Mouse (Mus musculus) cerebellum, postnatal 36 days (tissue): ENCODE data around the gene Keap1.
"Not testable (repeated sequence)": the region's sequence is repeated elsewhere in the genome, so short reads cannot be mapped to it uniquely, and the experiment has no call there.

ENCODE experiments used
- DNase-seq, 2 experiments: peaks; one replicate each; pipeline ENCODE4 v3.0.0; 2021 to 2022; ENCODE audit warnings: mixed read lengths in 2 of 2

The Keap1 gene

DNA sequence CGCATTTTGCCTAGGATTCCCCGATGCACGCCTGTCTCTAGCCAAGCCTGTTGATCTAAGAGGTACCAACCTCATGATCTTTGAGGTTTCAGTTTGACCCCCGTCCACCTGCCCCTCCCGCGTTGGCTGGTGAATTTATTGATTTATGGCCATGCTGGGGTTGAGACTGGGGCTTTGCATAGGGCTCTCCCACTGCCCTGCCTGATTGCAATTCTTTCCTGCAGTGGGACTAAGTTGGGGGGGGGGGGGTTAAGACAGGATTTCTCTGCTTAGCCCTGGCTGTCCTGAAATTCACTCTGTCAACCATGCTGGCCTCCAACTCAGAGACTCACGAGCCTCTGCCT lies 13.8 kb downstream of the Keap1 start:
- DNase-seq, result no peak

DNA sequence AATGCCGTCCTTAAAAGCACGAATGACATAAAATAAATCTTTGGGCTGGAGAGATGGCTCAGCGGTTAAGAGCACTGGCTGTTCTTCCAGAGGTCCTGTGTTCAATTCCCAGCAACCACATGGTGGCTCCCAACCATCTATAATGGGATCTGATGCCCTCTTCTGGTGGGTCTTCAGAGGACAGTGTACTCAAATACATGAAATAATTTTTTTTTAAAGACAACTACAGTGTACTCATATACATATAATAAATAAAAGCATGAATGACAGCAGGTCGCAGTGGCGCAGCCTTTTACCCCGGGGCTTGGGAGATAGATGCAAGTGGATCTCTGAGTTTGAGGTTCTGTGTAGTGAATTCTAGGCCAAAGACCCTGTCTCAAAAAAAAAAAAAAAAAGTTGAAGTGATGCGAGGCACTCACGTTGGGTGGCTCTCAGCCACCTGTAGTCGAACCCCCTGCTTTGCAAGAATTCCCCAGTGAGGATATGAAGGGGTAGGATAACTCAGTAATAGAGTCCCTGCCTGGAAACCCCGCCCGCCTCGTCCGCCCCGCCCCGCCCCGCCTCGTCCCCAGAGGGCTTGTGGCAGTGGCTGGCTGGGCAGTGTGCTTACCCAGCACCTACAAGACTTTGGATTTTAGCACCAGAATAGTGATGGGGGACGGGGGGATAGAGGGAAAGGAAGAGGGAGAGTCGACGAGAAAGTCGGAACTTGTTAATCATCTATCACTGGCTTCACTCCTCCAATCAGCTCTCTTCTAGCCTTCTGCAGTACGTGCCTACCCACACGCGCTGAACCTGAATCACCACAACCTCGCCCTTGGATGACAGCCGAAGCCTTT lies 14.4 kb downstream of the Keap1 start:
- peak in 1 of 2 experiments; percentile 34 for DNase-seq

DNA sequence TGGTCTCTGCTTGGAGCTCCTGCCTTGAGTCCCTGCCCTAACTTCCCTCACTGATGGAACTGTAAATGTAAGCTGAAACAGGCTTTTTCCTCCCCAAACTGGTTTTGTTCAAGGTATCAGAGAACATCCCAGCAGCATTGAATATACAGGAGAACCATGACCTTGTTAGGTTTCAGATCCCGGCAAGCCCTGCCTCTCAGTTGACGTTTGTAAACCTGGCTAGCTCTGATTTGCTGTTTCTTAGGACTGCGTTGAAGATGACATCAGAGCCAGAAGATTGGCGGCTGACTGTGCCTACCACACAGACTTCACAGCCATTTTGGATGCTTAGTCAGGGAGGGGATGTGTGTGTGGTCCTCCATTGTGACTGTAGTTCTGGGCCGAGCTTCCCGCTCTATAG lies 15.3 kb downstream of the Keap1 start:
- no peak for DNase-seq

DNA sequence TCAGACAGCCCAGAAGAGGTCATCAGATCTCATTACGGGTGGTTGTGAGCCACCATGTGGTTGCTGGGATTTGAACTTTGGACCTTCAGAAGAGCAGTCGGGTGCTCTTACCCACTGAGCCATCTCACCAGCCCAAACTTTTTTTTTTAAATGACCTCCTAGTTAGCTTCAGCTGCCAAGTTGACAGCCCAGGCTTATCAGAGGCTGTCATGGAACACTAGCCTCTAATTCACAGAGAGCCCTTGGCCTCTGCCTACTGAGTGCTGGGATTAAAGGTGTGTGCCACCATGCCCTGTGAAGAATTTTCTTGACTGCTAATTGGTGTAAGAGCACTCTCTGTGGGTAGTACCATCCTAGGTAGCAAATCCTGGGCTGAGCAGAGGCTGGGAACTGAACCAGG lies 15.7 kb downstream of the Keap1 start:
- DNase-seq, result not testable (repeated sequence)

DNA sequence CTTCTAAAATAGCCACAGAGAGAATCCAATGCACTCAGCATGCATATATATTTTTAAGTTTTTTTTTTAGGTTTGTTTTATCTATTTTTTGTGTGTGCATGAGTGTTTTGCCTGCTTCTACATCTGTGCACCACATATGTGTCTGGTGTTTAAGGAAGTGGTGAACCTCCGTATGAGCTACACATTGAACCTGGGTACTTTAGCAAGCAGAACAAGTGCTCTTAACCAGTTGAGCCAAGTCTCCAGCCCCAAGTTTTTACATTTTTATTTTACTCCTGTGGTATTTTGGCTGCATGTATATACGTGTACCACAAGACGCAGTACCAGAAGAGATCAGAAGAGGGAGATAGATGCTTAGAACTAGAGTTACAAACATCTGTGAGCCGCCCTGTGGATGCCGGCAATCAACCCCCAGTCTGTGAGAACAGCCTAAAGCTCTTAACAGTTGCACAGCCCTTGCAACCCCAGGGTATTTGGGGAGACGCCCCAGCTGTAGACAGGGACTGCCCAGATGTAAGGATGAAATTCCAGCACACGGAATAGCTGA lies 17.7 kb downstream of the Keap1 start:
- DNase-seq, result no peak

DNA sequence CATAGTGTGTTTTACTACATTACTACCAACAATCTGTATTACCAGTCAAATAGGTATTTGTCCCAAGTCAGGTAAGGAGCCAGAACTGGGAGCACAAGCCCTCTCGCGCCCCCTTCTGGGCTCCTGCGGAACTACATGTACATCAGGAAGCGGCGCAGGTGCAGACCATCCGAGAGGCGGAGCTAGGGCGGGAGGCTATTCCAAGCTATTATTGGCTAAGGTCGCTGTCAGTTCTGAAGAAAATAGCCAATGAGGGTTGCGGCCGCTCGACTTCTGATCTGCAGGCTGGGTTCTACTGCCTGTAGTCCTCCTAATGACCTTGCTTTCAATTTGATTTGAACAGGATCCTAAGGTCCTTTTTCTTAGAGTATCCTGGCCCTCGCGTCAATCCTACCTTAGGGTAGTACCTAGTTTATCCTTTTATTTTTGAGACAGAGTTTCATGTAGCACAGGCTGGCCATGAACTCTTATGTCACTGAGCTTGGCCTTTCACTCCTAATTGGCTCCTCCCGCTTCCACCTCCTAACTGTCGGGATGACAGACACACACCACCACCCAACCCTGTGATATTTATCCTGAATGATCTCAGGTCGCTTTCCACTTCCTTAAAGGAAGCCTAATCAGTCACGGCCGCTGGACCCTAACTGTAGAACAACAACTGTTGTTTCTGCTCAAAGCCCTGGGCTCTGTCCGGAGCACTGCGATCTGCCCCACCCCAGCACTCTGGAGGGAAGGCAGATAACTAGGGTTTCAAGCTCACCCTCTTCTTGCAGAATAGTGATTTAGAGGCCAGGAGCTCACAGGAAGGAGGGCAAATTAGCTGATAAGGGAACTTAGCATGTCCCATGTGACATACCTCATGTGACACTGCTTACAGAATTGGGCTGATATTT lies 18.4 kb downstream of the Keap1 start:
- DNase-seq, result peak; percentile 98 to 99

DNA sequence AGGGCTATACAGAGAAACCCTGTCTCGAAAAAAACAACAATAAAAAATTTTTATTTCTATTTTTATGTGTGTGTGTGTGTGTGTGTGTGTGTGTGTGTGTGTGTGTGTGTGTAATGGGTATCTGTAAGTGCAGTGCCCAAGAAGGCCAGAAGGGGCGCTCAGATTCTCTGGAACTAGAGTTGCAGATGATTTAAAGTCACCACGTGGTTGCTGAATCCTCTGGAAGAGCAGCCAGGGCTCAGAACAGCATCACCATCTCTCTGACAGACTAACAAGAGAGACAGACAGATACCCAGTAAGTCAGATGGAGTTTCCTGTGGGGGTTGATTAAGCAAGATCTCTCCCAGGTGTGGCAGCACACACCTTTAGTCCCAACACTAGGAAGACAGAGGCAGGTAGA lies 19.3 kb downstream of the Keap1 start:
- DNase-seq, result no peak

DNA sequence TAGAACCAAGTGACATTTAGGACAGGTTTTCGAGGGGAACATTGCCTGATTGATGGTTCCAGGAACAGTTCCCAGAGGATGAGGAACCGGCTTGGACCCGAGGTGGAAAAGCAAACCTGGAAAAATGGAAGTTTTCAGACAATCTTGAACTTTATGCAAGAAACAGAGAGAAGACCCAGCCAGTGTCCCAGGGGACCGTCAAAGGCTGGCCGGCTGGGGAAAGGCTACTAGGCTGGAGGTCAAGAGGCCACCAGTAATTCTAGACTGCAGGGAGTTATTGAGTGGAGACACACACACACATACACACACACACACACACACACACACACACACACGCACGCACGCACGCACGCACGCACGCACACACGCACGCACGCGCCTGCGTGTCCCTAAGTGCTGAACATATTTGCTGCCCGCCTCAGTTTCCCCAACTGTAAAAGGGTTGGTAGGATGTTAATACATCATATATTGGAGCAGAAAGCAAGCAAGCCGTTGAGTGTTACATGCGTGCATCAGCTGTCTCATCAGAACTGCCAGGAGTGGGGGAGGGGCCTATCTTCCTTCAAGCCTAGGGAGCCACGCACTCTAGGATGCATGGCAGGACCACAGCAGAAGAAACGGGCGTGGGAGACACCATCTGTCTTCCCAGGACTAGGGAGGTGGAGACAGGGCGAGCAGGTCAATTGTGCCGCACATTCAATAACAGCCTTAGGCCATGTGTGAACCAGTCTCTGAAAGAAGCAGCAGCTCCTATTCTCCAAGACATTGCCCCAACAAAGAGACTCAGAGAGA lies 22.9 kb downstream of the Keap1 start:
- peak in 1 of 2 experiments; percentile 35 for DNase-seq

DNA sequence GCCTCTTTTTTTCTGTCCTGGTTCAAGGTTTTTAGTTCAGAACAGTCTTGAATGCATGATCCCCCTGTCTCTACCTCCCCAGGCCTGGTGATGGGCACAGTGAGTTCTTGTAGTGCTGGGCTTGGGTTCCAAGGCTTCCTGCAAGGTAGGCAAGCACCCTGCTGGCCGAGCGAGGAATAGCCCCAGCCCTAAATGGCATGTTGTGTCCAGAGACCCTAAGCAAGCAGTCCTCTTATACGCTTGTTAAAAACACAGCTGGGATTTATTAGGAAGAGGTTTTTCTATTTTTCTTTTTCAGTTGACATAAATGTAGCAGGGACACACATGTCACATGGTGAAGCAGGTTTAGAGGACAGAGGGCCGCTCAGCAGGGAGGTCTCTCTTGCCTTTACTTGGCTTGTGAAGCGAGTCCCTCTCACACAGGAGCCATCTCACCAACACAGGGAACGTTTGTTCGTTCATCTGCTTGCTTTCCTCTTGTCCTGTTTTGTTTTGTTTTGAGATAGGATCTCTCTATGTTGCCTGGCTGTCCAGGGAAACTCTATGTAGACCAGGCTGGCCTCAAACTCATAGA lies 25.5 kb downstream of the Keap1 start:
- peak; percentile 45 to 53 for DNase-seq

DNA sequence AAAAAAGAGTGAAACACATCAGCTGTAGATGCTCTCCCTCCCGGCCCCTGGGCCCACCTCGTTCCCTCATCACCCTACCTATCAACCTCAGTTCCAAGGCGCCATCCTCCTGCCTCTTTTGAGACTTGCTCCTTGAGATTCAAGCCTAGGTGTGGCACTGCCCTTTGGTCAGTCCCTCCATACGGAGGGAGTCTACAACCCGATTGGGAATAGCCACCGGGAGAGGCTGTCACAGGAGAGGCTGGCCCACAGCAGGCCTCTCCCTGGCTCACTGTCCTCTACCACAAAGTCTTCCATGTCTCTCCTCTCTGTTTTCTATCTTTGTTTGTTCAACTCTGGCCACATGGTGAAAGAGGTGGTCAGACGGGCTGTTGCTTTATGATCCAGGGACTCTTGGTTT lies 27.5 kb downstream of the Keap1 start:
- DNase-seq, result no peak

DNA sequence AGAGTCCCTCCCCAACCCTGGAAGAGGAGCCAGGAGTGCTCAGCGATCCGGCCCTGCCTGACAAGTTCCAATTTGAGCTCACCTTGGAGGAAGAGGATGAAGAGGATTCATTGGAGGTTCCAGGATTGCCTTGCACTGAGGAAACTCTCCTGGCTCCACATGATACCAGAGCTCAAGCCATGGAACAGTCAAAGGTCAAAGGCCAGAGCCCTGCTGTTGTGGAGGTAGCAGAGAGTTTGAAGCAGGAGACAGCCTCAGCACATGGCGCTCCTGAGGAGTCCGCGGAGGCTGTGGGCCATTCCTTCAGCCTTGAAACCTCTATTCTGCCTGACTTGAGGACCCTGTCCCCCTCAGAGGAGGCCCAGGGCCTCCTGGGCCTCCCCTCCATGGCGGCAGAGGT lies 28.3 kb downstream of the Keap1 start:
- no peak for DNase-seq

DNA sequence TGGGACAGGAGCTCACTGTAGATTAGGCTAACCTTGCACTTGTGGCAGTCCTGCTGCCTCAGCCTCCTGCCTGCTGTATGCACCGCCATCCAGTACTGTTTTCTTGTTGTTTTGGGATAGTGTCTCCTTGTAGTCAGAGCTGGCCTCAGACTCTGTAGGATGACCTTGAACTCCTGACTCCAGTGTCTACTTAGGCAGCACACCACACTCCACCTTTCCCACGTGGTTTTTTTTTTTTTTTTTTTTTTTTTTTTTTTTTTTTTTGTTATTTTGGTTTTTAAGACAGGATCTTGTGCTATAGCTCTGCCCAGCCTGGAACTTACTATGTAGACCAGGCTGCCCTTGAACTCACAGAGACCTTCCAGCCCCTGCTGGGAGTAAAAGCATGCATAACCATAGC lies 30.5 kb downstream of the Keap1 start:
- no peak for DNase-seq

DNA sequence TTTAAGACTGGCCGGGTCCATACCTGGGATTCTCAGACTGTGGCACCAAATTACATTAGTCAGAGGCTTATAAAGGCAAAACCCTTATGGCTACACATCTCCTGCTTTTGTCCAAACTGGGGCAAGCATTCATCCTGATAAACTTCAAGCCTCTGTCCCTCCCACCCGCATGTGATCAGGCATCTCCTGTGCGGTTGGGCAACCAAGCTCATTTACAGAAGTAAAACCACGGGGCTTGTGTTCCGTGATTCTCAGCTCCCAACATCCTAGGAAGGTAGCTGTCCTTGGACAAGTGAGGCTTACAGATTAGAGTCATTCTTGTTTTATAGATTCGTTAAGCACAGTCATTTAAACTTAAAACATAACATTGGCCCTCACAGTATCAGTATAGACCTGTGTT lies 32.3 kb downstream of the Keap1 start:
- no peak for DNase-seq

DNA sequence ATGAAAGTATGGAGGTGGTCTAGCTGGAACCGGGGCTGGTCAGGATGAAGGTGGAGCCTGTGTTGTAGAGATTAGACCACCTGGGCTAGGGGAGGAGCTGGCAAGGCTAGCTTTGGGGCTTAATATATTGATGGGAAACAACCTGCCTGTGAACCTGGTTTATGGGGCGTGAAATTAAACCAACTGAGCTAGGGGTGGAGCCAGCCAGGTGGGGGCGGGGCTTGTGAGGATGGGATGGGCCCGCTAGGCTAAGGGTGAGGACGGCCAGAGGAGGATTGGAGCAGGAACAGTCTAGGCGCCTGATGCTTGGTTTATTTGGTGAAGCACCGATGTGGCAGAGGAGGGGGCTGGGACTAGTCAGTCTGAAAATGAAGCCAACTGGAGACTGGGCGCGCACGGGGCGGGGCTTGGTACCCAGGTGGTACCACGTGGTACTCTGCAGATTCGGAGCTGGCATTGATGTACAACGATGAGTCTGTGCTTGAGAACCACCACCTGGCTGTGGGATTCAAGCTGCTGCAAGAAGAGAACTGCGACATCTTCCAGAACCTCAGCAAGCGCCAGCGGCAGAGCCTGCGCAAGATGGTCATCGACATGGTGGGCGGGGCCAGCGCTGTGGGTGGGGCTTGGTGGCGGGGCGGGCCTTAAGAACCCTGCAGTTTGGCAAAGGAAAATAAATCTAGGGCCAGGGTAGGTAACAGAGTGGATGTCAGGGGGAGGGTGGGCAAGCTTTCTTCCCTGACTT lies 34.5 kb downstream of the Keap1 start:
- no peak for DNase-seq

DNA sequence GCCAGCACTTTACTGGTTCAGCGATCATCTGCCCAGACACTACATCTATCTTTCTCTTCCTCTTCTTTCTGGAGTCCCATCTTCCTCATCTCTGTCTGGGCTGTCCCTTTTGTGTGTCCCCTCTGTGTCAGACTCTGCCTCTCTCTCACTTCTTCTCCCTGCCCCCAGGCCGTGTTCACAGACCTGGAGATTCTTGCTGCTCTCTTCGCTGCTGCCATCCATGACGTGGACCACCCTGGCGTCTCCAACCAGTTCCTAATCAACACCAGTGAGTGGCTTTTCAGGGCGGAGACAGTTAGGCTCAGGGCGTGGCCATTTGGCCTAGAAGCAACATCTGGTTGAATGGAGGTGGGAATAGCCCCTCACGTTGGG lies 35.0 kb downstream of the Keap1 start:
- DNase-seq, result no peak

DNA sequence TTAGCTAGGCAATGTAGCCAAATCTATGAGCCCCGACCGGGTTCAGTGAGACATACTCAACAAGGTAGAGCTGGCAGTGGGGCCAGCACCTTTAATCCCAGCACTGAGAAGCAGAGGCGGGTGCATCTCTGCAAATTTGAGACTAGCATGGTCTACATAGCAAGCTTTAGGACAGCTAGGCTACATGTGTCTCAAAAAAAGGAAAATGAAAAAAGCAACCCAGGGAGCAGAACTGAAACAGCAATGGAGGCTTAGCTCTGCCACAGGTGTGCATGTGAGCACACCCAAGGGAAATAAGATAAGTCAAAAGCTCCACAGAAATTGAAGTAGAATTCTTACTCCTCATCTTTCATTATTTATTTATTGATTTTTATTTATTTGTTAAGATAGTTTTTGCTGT lies 40.2 kb downstream of the Keap1 start:
- DNase-seq, result no peak

DNA sequence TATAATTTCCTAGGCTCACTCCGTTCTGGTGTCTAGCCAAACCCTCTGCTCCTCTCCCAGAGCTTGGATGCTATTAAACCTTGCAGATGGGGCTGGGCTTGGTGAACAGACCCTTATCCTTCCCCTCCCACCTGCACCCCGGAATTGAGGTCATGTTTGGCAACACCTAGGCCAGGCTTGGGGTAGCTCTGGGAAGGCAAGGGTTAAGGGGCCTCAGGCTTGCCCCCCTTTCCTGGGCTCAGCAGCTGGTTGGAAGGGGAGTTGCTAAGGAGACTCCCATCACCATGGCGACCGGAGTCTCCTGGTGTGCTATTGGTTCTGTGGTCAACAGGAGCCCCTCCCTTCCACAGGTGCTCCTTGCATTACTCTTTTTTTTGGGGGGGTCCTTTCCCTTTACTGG lies 41.2 kb downstream of the Keap1 start:
- DNase-seq, result no peak

DNA sequence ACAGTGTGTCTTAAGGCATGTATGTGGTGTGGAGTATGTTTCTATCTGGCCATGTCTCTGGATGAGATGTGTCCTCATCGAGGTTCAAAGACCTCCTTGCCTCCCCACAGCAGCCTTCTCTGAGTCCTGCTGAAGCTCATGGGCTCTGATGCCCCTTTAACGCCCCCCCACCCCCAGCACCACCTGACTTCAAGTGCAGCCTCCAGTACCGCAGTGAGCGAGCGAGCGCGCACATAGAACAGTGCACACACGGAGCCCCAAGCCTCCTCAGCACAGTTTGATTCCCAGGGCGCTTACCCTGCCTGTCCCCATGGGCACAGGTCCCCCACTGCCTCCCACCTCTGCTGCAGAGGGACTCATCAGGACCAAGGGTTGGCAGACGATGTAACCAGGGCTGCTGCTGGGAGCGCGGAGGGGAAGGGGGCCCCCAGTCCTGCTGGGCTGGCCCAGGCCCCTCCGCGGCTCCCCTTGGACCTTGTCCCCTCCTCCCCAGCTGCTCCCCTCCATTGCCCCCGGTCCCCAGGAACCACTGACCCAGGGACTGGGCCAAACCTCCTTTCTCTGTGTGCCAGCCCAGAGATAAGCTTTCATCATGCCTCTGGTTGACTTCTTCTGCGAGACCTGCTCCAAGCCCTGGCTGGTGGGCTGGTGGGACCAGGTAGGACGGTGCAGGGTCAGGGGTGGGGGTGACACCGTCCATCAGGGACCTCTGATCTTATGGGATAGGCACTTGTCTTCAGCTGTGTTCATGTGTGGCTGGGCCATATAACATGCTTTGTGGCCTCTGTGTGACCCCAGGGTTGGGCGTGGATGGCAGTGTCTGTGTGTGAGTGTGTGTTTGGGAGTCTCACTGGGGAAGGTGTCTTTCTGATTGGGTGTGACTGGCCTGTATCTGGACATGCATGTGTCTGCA lies 42.4 kb downstream of the Keap1 start:
- DNase-seq, result peak; percentile 69 to 72

DNA sequence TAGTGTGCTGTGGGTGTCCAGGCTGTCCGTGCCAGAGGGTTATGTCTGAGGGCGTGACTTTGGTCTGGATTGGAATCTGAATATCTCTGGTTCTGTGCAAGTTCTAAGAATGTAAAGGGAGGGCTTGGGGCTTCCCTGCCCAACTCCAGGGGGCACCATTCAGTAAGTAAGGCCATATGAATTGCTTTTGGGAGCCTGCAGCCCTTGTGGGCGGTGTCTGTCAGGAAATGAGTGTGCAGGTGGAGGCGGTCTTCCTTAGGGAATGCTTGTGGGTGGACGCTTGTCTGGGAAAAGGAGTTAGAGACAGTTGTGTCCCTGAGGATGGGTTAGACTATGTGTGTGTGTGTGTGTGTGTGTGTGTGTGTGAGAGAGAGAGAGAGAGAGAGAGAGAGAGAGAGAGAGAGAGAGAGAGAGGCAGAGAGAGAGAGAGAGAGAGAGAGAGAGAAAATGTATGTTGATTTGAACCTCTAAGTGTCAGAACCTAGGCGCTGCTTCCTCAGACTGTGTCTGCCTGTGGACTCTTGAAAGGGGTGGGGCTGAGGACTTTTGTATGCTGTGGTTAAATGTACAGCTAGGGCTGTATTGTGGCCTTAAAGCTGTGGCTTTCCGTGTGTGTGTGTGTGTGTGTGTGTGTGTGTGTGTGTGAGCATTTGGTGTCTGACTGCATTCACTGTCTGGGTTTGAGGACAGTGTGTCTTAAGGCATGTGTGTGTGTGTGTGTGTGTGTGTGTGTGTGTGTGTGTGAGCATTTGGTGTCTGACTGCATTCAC lies 43.2 kb downstream of the Keap1 start:
- not testable (repeated sequence) for DNase-seq
